Mouse (Mus musculus): ENCODE measurements around the gene S100pbp. TPM values are rescaled to one million over a fixed set of nuclear protein-coding genes. Genes with fewer than 3 reads are reported as not detected.

The S100pbp gene
- polyA plus RNA-seq, 1 experiment from 2014 or later, result 21.5 TPM

- Histone ChIP-seq H3K4me1 (replicated peaks) (no peaks in the 10 kb centered on the region), H3K4me3 (no peak overlapping the region), H3K9me3 (no peaks in the 10 kb centered on the region), H3K27me3 (ENCODE audit: insufficient read depth, poor library complexity, severe bottlenecking) (no peaks in the 10 kb centered on the region), H3K36me3 (peaks cover 80% of the 10 kb centered on the region), H3K27ac (no peak overlapping the region)
- WGBS, result 98% methylated on average over 1 of the region's 1 CpGs
- no peak for DNase-seq (ENCODE audit: low spot score)
Measured at GRCm38 (mm10) chr4:129161076-129161475, 28.5 kb downstream of the S100pbp start.

- WGBS, result 76% methylated on average over 3 of the region's 3 CpGs
- no peak overlapping the region for H3K27ac ChIP-seq
- H3K36me3 ChIP-seq, result peaks cover 77% of the 10 kb centered on the region
- no peak for DNase-seq (ENCODE audit: low spot score)
- H3K9me3 ChIP-seq, result no peaks in the 10 kb centered on the region
- H3K27me3 ChIP-seq (ENCODE audit: insufficient read depth, poor library complexity, severe bottlenecking), result no peaks in the 10 kb centered on the region
- H3K4me1 ChIP-seq (replicated peaks), result no peaks in the 10 kb centered on the region
- H3K4me3 ChIP-seq, result no peak overlapping the region
Measured at GRCm38 (mm10) chr4:129158549-129158948, 31.0 kb downstream of the S100pbp start.

GRCm38 (mm10) chr4:129157541-129157940, 32.0 kb downstream of the S100pbp start:
- DNase-seq (ENCODE audit: low spot score), result no peak
- 96% methylated on average over 5 of the region's 5 CpGs for WGBS
- Histone ChIP-seq H3K4me1 (replicated peaks) (no peaks in the 10 kb centered on the region), H3K27ac (no peak overlapping the region), H3K9me3 (no peaks in the 10 kb centered on the region), H3K4me3 (no peak overlapping the region), H3K36me3 (peaks cover 77% of the 10 kb centered on the region), H3K27me3 (ENCODE audit: insufficient read depth, poor library complexity, severe bottlenecking) (no peaks in the 10 kb centered on the region)

GRCm38 (mm10) chr4:129151276-129151811, 38.2 kb downstream of the S100pbp start:
- WGBS, result 90% methylated on average over 4 of the region's 4 CpGs
- no peak for DNase-seq (ENCODE audit: low spot score)
- no peaks in the 10 kb centered on the region for H3K4me1 ChIP-seq (replicated peaks)
- no peak overlapping the region for H3K4me3 ChIP-seq
- peaks cover 86% of the 10 kb centered on the region for H3K36me3 ChIP-seq
- H3K27me3 ChIP-seq (ENCODE audit: insufficient read depth, poor library complexity, severe bottlenecking), result no peaks in the 10 kb centered on the region
- no peak overlapping the region for H3K27ac ChIP-seq
- no peaks in the 10 kb centered on the region for H3K9me3 ChIP-seq

GRCm38 (mm10) chr4:129149321-129149720, 40.2 kb downstream of the S100pbp start:
- H3K4me1 ChIP-seq (replicated peaks), result peaks cover 7% of the 10 kb centered on the region; the same call in 1 of the 2 replicates
- DNase-seq (ENCODE audit: low spot score), result no peak
- H3K36me3 ChIP-seq, result peaks cover 67% of the 10 kb centered on the region
- no peaks in the 10 kb centered on the region for H3K9me3 ChIP-seq
- WGBS, result 82% methylated on average over 1 of the region's 1 CpGs
- no peaks in the 10 kb centered on the region for H3K27me3 ChIP-seq (ENCODE audit: insufficient read depth, poor library complexity, severe bottlenecking)
- H3K4me3 ChIP-seq, result no peak overlapping the region
- H3K27ac ChIP-seq, result no peak overlapping the region

- Histone ChIP-seq H3K36me3 (peaks cover 51% of the 10 kb centered on the region), H3K27me3 (ENCODE audit: insufficient read depth, poor library complexity, severe bottlenecking) (no peaks in the 10 kb centered on the region), H3K4me1 (replicated peaks) (peaks cover 12% of the 10 kb centered on the region), H3K27ac (no peak overlapping the region), H3K9me3 (no peaks in the 10 kb centered on the region), H3K4me3 (no peak overlapping the region)
- DNase-seq (ENCODE audit: low spot score), result no peak
- WGBS, result 92% methylated on average over 13 of the region's 13 CpGs
Measured at GRCm38 (mm10) chr4:129147552-129148103, 41.9 kb downstream of the S100pbp start.

GRCm38 (mm10) chr4:129146392-129146791, 43.1 kb downstream of the S100pbp start:
- Histone ChIP-seq H3K36me3 (peaks cover 39% of the 10 kb centered on the region), H3K27ac (no peak overlapping the region), H3K4me1 (replicated peaks) (peaks cover 16% of the 10 kb centered on the region), H3K9me3 (no peaks in the 10 kb centered on the region), H3K27me3 (ENCODE audit: insufficient read depth, poor library complexity, severe bottlenecking) (no peaks in the 10 kb centered on the region), H3K4me3 (no peak overlapping the region)
- WGBS, result 84% methylated on average over 2 of the region's 2 CpGs
- no peak for DNase-seq (ENCODE audit: low spot score)

GRCm38 (mm10) chr4:129145943-129146342, 43.6 kb downstream of the S100pbp start:
- 86% methylated on average over 4 of the region's 4 CpGs for WGBS
- Histone ChIP-seq H3K9me3 (no peaks in the 10 kb centered on the region), H3K4me1 (replicated peaks) (peaks cover 16% of the 10 kb centered on the region), H3K36me3 (peaks cover 34% of the 10 kb centered on the region), H3K4me3 (no peak overlapping the region), H3K27ac (no peak overlapping the region), H3K27me3 (ENCODE audit: insufficient read depth, poor library complexity, severe bottlenecking) (no peaks in the 10 kb centered on the region)
- no peak for DNase-seq (ENCODE audit: low spot score)

- Histone ChIP-seq H3K27me3 (ENCODE audit: insufficient read depth, poor library complexity, severe bottlenecking) (no peaks in the 10 kb centered on the region), H3K4me3 (no peak overlapping the region), H3K9me3 (no peaks in the 10 kb centered on the region), H3K36me3 (peaks cover 30% of the 10 kb centered on the region), H3K27ac (no peak overlapping the region), H3K4me1 (replicated peaks) (peaks cover 17% of the 10 kb centered on the region)
- 74% methylated on average over 4 of the region's 4 CpGs for WGBS
- DNase-seq (ENCODE audit: low spot score), result no peak
Measured at GRCm38 (mm10) chr4:129145411-129145810, 44.1 kb downstream of the S100pbp start.

- Histone ChIP-seq H3K4me1 (replicated peaks) (peaks cover 25% of the 10 kb centered on the region), H3K27me3 (ENCODE audit: insufficient read depth, poor library complexity, severe bottlenecking) (peaks cover 4% of the 10 kb centered on the region), H3K36me3 (peaks cover 23% of the 10 kb centered on the region), H3K4me3 (no peak overlapping the region), H3K27ac (no peak overlapping the region), H3K9me3 (no peaks in the 10 kb centered on the region)
- no peak for DNase-seq (ENCODE audit: low spot score)
- 71% methylated on average over 16 of the region's 16 CpGs for WGBS
Measured at GRCm38 (mm10) chr4:129144401-129145367, 44.8 kb downstream of the S100pbp start.

GRCm38 (mm10) chr4:129143509-129143908, 46.0 kb downstream of the S100pbp start:
- H3K27me3 ChIP-seq (ENCODE audit: insufficient read depth, poor library complexity, severe bottlenecking), result peaks cover 15% of the 10 kb centered on the region
- no peak overlapping the region for H3K4me3 ChIP-seq
- H3K4me1 ChIP-seq (replicated peaks), result peaks cover 25% of the 10 kb centered on the region
- no peak for DNase-seq (ENCODE audit: low spot score)
- H3K36me3 ChIP-seq, result peaks cover 12% of the 10 kb centered on the region; the same call in 1 of the 2 replicates
- H3K27ac ChIP-seq, result no peak overlapping the region
- H3K9me3 ChIP-seq, result no peaks in the 10 kb centered on the region
- WGBS, result 85% methylated on average over 5 of the region's 5 CpGs

GRCm38 (mm10) chr4:129142439-129143045, 47.0 kb downstream of the S100pbp start:
- H3K4me3 ChIP-seq, result no peak overlapping the region
- 90% methylated on average over 11 of the region's 11 CpGs for WGBS
- H3K9me3 ChIP-seq, result no peaks in the 10 kb centered on the region
- peaks cover 27% of the 10 kb centered on the region for H3K4me1 ChIP-seq (replicated peaks)
- H3K36me3 ChIP-seq, result peaks cover 4% of the 10 kb centered on the region; the same call in 1 of the 2 replicates
- DNase-seq (ENCODE audit: low spot score), result no peak
- H3K27me3 ChIP-seq (ENCODE audit: insufficient read depth, poor library complexity, severe bottlenecking), result peaks cover 25% of the 10 kb centered on the region
- H3K27ac ChIP-seq, result no peak overlapping the region
